Mouse (Mus musculus): ENCODE data around the gene Klrb1c. TPM values are rescaled to one million over a fixed set of nuclear protein-coding genes. Genes with fewer than 3 reads are reported as not detected.

Gene Klrb1c
- not detected in 2 replicates for polyA plus RNA-seq (2014; fragmentation: Nextera tagmentation; extraction: Ambion mirVana)

DNA sequence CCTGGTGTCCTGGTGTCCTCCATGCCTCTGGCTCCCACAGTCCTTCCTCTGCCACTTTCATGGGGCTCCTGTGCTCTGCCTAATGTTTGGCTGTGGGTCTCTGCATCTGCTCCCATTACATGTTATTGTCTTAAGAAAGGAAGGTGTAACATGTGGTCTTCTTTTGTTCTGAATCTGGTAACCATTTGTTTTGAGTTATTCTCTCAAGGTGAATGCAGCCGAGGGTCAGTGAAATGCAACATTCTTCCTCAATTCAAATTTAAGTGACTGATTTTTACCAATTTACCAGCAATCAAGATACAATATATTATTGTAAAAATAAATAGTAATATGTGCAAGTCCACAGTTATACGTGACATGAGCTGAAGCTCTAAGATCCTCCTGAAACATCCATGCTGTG is at the start of gene Klrb1c:
Gene Klrb1c (minus strand): TSS at position 101 of the 400 bp plus-strand sequence.
- Histone ChIP-seq H3K36me3 (ENCODE audit: control insufficient read depth, insufficient read depth, low read length) (no peaks in the 10 kb centered on the region), H3K4me3 (ENCODE audit: low read depth, low read length) (no peak within 1 kb of the TSS), H3K9ac (ENCODE audit: low read length) (no peak within 1 kb of the TSS), H3K27ac (ENCODE audit: low read depth, low read length) (no peak within 1 kb of the TSS), H3K4me2 (ENCODE audit: low read depth, low read length, severe bottlenecking) (no peak within 1 kb of the TSS), H3K27me3 (ENCODE audit: control insufficient read depth, insufficient read depth, low read length) (no peaks in the 10 kb centered on the region), H3K9me3 (ENCODE audit: control insufficient read depth, low read length) (no peaks in the 10 kb centered on the region), H3K4me1 (replicated peaks; ENCODE audit: control insufficient read depth, insufficient read depth, low read length) (no peaks in the 10 kb centered on the region)
- 94% methylated on average over 2 of the region's 2 CpGs for WGBS
- no peak for DNase-seq (ENCODE audit: low spot score)
- no peak for ATAC-seq (replicated peaks; ENCODE audit: low FRiP score)

GRCm38 (mm10) chr6:128837454-128838341 is 48.7 kb upstream of the Klrb1c start:
- Histone ChIP-seq H3K4me2 (ENCODE audit: low read depth, low read length, severe bottlenecking) (peak overlapping the region; percentile 47), H3K9me3 (ENCODE audit: control insufficient read depth, low read length) (no peaks in the 10 kb centered on the region), H3K4me1 (replicated peaks; ENCODE audit: control insufficient read depth, insufficient read depth, low read length) (peaks cover 7% of the 10 kb centered on the region; the same call in 1 of the 2 replicates), H3K27ac (ENCODE audit: low read depth, low read length) (peak overlapping the region; percentile 60; the same call in 1 of the 2 replicates), H3K36me3 (ENCODE audit: control insufficient read depth, insufficient read depth, low read length) (no peaks in the 10 kb centered on the region), H3K27me3 (ENCODE audit: control insufficient read depth, insufficient read depth, low read length) (no peaks in the 10 kb centered on the region), H3K9ac (ENCODE audit: low read length) (peak overlapping the region; percentile 59), H3K4me3 (ENCODE audit: low read depth, low read length) (peak overlapping the region; percentile 76)
- ATAC-seq (replicated peaks; ENCODE audit: low FRiP score) = peak; percentile 47
- 3% methylated on average over 14 of the region's 14 CpGs for WGBS
- peak; percentile 71 for DNase-seq (ENCODE audit: low spot score)

- Histone ChIP-seq H3K9ac (ENCODE audit: low read length) (no peak overlapping the region), H3K27me3 (ENCODE audit: control insufficient read depth, insufficient read depth, low read length) (no peaks in the 10 kb centered on the region), H3K27ac (ENCODE audit: low read depth, low read length) (no peak overlapping the region), H3K4me3 (ENCODE audit: low read depth, low read length) (peak overlapping the region; percentile 76; the same call in 1 of the 2 replicates), H3K36me3 (ENCODE audit: control insufficient read depth, insufficient read depth, low read length) (no peaks in the 10 kb centered on the region), H3K4me1 (replicated peaks; ENCODE audit: control insufficient read depth, insufficient read depth, low read length) (peaks cover 5% of the 10 kb centered on the region; the same call in 1 of the 2 replicates), H3K9me3 (ENCODE audit: control insufficient read depth, low read length) (no peaks in the 10 kb centered on the region), H3K4me2 (ENCODE audit: low read depth, low read length, severe bottlenecking) (peak overlapping the region; percentile 47; the same call in 1 of the 2 replicates)
- 85% methylated on average over 6 of the region's 6 CpGs for WGBS
- ATAC-seq (replicated peaks; ENCODE audit: low FRiP score) (no peak), DNase-seq (ENCODE audit: low spot score) (no peak)
These were observed 47.9 kb upstream of the Klrb1c start for GRCm38 (mm10) chr6:128836955-128837334.

GRCm38 (mm10) chr6:128836191-128836954 is 47.4 kb upstream of the Klrb1c start:
- no peak overlapping the region for H3K4me2 ChIP-seq (ENCODE audit: low read depth, low read length, severe bottlenecking)
- H3K36me3 ChIP-seq (ENCODE audit: control insufficient read depth, insufficient read depth, low read length) = no peaks in the 10 kb centered on the region
- WGBS = 79% methylated on average over 8 of the region's 8 CpGs
- no peak overlapping the region for H3K27ac ChIP-seq (ENCODE audit: low read depth, low read length)
- H3K4me1 ChIP-seq (replicated peaks; ENCODE audit: control insufficient read depth, insufficient read depth, low read length) = 0 out of 2 replicates have a peak, but pooled peaks cover 2% of the 10 kb centered on the region
- H3K9ac ChIP-seq (ENCODE audit: low read length) = no peak overlapping the region
- ATAC-seq (replicated peaks; ENCODE audit: low FRiP score) (no peak), DNase-seq (ENCODE audit: low spot score) (no peak)
- no peaks in the 10 kb centered on the region for H3K27me3 ChIP-seq (ENCODE audit: control insufficient read depth, insufficient read depth, low read length)
- no peaks in the 10 kb centered on the region for H3K9me3 ChIP-seq (ENCODE audit: control insufficient read depth, low read length)
- H3K4me3 ChIP-seq (ENCODE audit: low read depth, low read length) = no peak overlapping the region

DNA sequence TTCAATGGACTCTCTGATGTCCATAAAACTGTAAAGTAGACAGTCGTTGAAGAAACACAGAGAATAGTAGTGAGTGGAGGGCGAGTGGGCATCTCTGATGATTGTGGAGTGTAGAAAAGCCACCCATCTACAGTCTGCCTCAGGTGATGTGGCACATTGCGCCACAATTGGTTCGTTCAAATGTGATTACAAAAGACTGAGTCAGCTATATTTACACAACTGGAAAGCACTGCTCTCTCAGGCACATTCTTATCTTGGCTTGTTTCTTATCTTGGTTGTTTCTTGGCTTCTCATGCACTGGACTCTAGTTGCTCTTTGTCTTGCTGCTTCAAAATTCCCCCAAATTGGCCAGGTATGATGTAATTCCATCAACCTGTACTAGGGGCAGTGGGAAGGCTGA is 46.6 kb upstream of the Klrb1c start:
- Histone ChIP-seq H3K36me3 (ENCODE audit: control insufficient read depth, insufficient read depth, low read length) (no peaks in the 10 kb centered on the region), H3K4me3 (ENCODE audit: low read depth, low read length) (no peak overlapping the region), H3K4me1 (replicated peaks; ENCODE audit: control insufficient read depth, insufficient read depth, low read length) (0 out of 2 replicates have a peak, but pooled peaks cover 2% of the 10 kb centered on the region), H3K9me3 (ENCODE audit: control insufficient read depth, low read length) (no peaks in the 10 kb centered on the region), H3K27ac (ENCODE audit: low read depth, low read length) (no peak overlapping the region), H3K27me3 (ENCODE audit: control insufficient read depth, insufficient read depth, low read length) (no peaks in the 10 kb centered on the region), H3K9ac (ENCODE audit: low read length) (no peak overlapping the region), H3K4me2 (ENCODE audit: low read depth, low read length, severe bottlenecking) (no peak overlapping the region)
- 91% methylated on average over 4 of the region's 4 CpGs for WGBS
- no peak for ATAC-seq (replicated peaks; ENCODE audit: low FRiP score)
- no peak for DNase-seq (ENCODE audit: low spot score)

- H3K27me3 ChIP-seq (ENCODE audit: control insufficient read depth, insufficient read depth, low read length) = no peaks in the 10 kb centered on the region
- H3K4me1 ChIP-seq (replicated peaks; ENCODE audit: control insufficient read depth, insufficient read depth, low read length) = 0 out of 2 replicates have a peak, but pooled peaks cover 2% of the 10 kb centered on the region
- no peaks in the 10 kb centered on the region for H3K36me3 ChIP-seq (ENCODE audit: control insufficient read depth, insufficient read depth, low read length)
- ATAC-seq (replicated peaks; ENCODE audit: low FRiP score) (no peak), DNase-seq (ENCODE audit: low spot score) (no peak)
- no peak overlapping the region for H3K4me2 ChIP-seq (ENCODE audit: low read depth, low read length, severe bottlenecking)
- no peaks in the 10 kb centered on the region for H3K9me3 ChIP-seq (ENCODE audit: control insufficient read depth, low read length)
- H3K4me3 ChIP-seq (ENCODE audit: low read depth, low read length) = no peak overlapping the region
- no peak overlapping the region for H3K27ac ChIP-seq (ENCODE audit: low read depth, low read length)
- H3K9ac ChIP-seq (ENCODE audit: low read length) = no peak overlapping the region
- 83% methylated on average over 10 of the region's 10 CpGs for WGBS
These were observed 44.0 kb upstream of the Klrb1c start for GRCm38 (mm10) chr6:128833046-128833445.

DNA sequence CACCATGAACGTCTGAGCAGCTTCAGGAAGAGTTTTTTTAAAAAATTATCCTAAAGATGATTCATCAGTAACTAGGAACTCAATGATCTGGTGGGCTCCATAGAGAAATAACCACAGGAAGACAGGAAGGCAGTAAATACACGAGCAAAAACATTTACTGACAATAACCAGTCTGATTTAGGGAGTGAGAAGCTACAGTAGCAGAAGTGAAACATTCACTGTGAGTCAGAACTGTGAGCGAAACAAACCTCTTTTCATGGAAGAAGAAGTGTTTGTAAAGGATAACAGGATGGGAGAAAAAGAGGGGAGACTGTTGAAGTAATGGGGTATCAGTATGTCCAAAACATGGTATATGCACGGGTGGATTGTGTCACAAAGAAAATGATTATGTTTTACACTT is 40.8 kb upstream of the Klrb1c start:
- H3K9ac ChIP-seq (ENCODE audit: low read length) = no peak overlapping the region
- no peak overlapping the region for H3K4me3 ChIP-seq (ENCODE audit: low read depth, low read length)
- DNase-seq (ENCODE audit: low spot score) (no peak), ATAC-seq (replicated peaks; ENCODE audit: low FRiP score) (no peak)
- no peaks in the 10 kb centered on the region for H3K36me3 ChIP-seq (ENCODE audit: control insufficient read depth, insufficient read depth, low read length)
- H3K27ac ChIP-seq (ENCODE audit: low read depth, low read length) = no peak overlapping the region
- H3K4me2 ChIP-seq (ENCODE audit: low read depth, low read length, severe bottlenecking) = no peak overlapping the region
- 77% methylated on average over 4 of the region's 4 CpGs for WGBS
- no peaks in the 10 kb centered on the region for H3K9me3 ChIP-seq (ENCODE audit: control insufficient read depth, low read length)
- H3K27me3 ChIP-seq (ENCODE audit: control insufficient read depth, insufficient read depth, low read length) = no peaks in the 10 kb centered on the region
- H3K4me1 ChIP-seq (replicated peaks; ENCODE audit: control insufficient read depth, insufficient read depth, low read length) = no peaks in the 10 kb centered on the region

- 82% methylated on average over 3 of the region's 3 CpGs for WGBS
- Histone ChIP-seq H3K36me3 (ENCODE audit: control insufficient read depth, insufficient read depth, low read length) (no peaks in the 10 kb centered on the region), H3K4me2 (ENCODE audit: low read depth, low read length, severe bottlenecking) (no peak overlapping the region), H3K27ac (ENCODE audit: low read depth, low read length) (no peak overlapping the region), H3K4me3 (ENCODE audit: low read depth, low read length) (no peak overlapping the region), H3K27me3 (ENCODE audit: control insufficient read depth, insufficient read depth, low read length) (no peaks in the 10 kb centered on the region), H3K9ac (ENCODE audit: low read length) (no peak overlapping the region), H3K4me1 (replicated peaks; ENCODE audit: control insufficient read depth, insufficient read depth, low read length) (no peaks in the 10 kb centered on the region), H3K9me3 (ENCODE audit: control insufficient read depth, low read length) (no peaks in the 10 kb centered on the region)
- ATAC-seq (replicated peaks; ENCODE audit: low FRiP score) (no peak), DNase-seq (ENCODE audit: low spot score) (no peak)
These were observed 37.8 kb upstream of the Klrb1c start for GRCm38 (mm10) chr6:128826781-128827180.

Data from forebrain, embryonic 11.5 days (tissue).